Mouse (Mus musculus) CD8-positive naive resting alpha-beta T cell, adult 2 months (primary cell): ENCODE data around the gene Dctn5.

Experiments
- DNase-seq, 2 experiments: peaks; one replicate each; pipeline ENCODE4 v3.0.0; 2022; ENCODE audit warnings: low read depth in 2 of 2, low spot score in 2 of 2

Gene Dctn5

DNA sequence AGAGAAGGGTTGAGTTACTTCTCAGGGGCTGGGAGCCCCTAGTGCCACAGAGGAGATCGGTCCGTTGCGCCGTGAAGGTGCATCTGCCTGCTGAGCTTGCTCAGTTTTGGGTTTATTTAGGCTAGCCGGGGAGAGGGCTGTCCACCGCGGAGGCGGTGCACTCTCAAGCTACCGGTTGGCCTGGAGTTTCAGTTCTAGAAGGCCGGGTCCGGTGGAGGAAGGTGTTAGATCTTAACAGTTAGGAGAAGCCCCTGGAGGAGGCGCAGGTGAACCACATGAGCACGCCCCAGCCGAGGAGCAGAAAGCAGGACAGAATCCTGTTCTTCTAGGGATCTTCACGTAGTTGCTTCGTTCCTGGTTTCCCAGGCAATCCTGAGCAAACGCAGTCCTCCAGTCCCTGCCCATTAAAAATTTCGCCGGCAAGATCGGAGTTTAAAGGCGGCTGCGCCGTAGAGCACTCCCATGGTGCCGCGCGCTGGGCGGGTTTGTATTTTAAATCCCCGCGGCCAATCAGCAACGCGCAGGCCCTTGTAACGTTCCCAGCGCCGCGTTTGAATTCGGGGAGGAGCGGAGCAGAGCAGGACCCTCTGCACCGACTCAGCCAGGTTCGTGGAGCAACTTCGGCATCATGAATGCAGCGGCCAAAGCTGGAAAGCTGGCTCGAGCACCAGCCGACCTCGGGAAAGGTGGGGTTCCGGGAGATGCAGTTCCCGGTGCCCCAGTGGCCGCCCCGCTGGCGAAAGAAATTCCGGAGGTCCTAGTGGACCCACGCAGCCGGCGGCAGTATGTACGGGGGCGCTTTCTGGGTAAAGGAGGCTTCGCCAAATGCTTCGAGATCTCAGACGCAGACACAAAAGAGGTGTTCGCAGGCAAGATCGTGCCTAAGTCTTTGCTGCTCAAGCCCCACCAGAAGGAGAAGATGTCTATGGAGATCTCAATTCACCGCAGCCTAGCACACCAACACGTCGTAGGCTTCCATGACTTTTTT, 26.4 kb downstream of the Dctn5 start, which contains the start of gene Plk1:
Plk1 (plus strand) TSS at position 525 of the 988 bp plus-strand sequence.
- DNase-seq, result peak; percentile 5 to 24

DNA sequence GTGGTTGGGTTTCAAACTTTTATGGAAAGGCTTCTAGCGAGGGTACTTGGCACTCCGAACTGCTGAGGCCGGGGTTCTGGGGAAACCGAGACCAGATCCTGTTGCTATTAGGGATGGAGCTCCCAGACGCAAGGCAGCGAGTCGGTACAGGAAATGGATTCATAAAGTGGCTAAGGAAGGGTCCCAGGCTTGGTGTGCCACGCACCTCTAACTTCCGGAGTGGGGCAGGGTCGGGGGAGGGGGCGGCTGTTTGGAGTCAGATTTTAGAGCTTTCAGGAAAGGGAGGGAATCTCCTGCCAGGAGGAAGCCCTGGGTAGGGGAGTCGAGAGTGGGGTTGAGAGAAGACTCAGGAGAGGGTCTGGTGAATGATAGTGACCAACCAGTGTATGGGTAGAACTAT, 27.2 kb downstream of the Dctn5 start:
- DNase-seq, result no peak

DNA sequence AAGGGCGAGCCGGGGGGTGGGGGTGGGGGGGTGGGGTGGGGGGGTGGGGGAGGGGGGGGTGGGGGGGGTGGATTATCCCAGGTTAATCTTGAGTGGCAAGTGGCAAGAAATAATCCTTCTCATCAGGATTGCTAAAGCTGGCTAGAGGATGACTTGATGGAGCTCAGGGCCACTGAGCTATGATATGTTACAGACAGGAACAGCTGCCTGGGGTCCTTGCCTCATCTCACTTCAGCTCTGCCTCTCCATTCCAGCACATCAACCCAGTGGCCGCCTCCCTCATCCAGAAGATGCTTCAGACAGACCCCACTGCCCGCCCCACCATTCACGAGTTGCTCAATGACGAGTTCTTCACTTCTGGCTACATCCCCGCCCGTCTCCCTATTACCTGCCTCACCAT, 30.9 kb downstream of the Dctn5 start:
- no peak for DNase-seq

DNA sequence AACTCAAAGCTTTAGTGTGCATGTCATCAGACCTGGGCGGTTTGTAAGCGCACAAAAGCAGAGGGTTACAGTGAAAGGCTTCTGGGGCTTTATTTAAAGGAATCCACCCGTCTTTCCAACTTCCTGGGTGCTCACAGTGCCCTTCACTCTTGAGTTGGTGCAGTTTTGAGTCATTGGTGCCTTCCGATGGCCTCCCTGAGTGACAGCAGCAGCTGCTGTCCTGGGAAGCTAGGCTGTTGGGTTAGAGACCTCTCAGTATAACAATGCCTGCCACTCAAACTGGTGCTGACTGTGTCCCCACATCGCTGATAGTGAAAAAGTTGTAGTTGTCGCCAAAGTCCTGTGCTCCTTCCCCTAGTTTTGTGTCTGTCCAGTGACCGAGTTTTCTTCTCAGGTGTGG, 34.4 kb downstream of the Dctn5 start:
- no peak for DNase-seq

DNA sequence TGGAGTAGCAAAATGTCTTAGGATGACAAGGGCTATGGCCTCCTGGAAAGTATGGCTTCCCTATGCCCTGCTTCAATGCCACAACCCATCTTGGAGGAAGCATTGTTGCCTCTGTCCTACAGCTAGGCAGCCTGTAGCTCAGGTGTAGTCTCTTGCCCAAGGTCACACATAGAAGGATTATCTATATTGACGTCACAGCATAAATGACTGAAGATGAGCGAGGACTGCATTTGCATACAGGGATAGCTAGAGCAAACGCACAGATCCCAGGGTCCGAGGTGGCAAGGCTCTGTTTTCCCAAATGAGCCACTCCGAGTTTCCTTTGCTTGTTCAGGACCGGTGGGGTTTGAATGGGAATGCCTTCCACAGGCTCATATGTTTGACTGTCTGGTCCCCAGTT, 37.9 kb downstream of the Dctn5 start:
- DNase-seq, result no peak

DNA sequence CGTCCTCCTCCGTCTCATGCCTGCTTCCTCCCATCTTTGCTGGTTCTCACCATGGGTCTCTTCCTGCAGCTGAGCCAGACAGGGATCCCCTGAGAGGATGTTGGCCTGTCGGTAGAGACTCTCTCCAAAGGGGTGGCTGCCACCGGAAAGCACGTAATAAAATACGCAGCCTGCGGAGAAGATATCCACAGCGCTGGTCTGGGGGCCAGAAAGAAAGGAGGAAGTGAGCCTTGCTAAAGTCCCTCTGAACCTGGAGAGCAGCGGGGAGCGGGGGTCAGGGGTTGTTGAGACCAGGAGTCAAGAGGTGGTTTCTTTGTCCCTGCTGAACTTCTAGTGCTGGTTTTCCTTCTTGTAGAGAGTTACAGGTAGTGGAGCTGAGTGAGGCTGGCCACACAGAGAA, 38.8 kb downstream of the Dctn5 start:
- DNase-seq, result no peak

DNA sequence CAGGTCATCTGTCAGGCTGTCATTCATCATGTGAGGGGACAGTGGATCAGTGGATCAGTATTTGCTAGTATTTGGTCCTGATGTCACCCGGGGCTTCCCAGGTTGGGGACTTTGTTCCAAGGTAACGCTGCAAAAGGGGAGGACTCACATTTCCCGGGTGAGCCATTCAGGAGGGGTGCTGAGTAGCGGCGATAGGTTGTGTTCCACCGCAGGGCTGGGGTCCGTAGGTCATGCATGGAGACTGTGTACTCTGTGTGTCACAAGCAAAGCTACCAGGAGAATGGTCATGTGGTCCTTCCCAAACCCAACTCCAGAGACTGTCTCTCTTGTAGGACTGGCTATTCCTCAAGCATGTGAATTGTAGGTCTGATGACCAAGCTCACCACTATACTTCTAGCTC, 47.9 kb downstream of the Dctn5 start:
- DNase-seq, result no peak

DNA sequence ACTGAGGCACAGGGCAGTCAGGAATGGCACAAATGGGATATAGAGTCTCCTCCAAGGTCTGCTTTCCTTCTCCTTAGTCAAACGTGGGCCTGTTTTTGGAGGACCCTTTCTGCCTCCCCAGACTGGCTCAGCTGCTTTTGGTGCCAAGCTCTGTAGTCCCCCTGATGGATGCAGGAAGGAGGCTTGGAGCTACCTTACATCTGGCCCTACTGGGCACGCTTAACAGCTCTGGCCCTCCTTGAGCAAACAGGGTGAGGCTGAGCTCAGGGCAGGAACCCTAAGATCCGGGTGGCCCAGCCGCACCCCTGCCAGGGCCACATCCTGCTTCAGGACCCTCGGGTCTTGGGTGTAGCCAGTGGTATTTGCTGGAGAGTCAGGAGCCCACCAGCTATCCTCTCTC, 51.7 kb downstream of the Dctn5 start:
- DNase-seq, result no peak

DNA sequence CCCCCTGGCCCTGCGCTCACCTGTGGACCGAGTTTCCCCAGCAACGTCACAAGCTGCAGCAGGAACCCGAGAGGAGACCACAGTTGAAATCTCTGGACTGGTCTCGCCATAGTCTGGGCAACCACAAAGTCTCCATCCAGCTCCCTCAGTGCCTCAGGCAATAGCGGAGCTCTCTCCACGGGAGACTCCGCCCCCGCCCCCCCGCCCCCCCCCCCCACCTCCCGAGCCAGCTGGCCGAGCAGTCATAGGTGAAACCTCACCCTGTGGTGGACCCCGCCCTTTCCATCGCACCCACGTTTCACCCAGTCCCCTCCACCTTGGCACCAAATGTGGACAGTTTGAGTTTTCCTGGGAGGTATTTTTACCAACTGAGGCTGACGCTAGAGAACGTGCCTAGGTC, 53.2 kb downstream of the Dctn5 start, which contains the start of gene Ern2:
Ern2 (minus strand) TSS at position 165 of the 400 bp plus-strand sequence.
- no peak for DNase-seq

DNA sequence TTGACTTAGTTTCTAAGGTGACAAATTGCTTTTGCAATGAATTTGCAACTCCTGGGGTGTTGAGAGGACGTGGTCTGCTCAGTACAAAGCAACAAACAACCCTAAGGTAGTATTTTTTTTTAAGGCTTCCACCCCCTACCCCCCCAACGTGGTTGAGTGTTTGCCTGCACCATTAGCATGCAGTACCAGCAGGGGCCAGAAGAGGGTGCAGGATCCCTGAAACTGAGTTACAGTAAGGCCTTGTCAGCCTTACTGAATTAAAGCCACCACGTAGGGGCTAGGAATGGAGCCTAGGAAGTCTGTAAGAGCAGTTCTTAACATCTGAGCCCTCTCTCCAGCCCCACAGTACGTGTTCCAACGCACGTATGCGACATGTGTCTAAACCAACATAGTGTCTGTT, 56.6 kb downstream of the Dctn5 start:
- DNase-seq, result peak; percentile 16 to 60

DNA sequence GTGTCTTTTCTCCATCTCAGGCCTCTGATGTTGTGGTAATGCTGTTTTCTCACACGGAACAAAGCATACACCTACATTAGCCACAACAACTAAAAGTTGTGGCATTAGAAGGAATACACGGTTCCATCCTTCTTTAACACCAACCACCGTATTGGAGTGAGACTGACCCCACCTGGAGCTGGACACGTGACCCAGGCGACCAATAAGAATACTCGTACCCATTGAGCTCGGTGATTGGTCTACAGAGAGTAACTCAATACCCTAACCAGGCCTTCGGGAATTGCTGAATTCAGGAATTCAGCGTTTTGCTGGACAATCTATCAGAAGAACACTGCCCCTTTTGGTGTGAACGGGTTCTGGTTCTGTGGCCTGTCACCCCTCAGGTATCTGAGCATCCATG, 58.3 kb downstream of the Dctn5 start:
- DNase-seq, result no peak

DNA sequence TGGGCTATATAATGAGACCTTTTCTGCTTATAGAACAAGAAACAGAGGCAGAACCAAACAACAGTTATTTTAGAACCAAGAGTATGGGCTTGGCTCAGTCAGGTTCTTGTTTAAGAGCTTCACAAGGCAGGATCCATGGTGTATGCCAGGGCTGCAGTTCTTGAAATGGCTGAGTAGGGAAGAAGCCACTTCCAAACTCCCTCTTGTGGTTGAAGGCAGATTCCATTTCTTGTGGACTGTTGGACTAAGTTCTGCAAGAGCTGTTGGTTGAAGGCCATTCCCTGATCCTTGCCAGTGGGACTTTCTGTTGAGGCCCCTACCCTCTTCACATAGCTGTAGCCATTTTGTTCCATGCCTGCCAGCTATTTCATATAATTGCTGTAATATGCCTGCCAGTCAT, 61.1 kb downstream of the Dctn5 start:
- no peak for DNase-seq

DNA sequence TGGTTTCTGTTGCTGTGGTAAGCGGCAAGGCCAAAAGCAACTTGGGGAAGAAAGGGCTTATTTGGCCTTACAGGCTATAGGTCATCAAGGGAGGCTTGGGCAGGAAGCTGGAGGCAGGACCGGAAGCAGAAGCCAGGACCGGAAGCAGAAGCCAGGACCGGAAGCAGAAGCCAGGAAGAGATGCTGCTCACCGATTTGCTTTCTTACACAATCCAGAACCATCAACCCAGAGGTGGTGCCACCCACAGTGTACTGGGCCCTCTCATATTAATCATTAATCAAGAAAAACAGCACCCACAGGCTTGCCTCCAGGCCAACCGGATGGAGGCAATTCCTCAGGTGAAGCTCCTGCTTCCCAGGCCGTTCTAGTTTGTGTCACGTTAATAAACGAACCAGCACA, 63.9 kb downstream of the Dctn5 start:
- DNase-seq, result no peak

DNA sequence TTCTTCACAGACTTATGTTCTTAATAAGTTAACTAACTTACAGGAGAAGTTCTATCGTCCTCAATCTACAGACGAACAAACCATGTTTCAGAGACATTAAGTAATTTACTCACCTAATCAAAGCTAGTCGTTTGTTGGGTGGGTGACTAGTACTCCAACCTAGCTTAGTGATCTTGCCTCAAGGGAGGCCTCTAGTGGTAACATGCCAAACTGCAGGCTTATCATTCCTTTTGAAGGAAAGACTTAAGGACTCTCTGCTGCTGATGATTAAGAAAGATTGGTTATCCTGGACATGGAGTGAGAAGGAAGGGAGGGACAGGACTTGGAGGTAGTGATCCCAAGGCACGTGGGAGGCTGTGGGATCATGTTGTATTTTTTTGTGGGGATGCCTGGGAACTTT, 64.5 kb downstream of the Dctn5 start:
- peak; percentile 22 to 66 for DNase-seq
